Mouse (Mus musculus) lung, postnatal 4 days (tissue): ENCODE data around the gene Ube2ql1.

Source experiments
- DNase-seq, 2 experiments: peaks; one replicate each; pipeline ENCODE4 v3.0.0; 2021

Gene Ube2ql1

DNA sequence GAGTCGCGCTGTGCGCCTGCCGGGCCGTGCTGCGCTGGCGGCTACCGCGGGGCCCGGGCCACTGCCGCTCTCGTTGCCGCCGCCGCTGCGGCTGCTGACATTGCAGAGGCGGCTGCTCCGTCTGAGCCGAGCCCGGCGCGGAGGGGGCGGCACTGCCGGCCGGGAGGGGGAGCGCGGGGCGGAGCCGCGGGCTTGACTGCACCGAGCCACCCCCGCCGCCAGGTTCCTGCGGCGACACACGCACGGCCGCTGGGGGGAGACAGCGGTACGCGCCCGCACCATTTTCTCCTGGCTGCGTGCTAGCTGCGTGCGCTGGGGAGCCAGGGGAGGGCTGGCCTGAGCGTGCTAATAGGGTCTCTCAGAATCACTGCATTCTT is at the start of gene Ube2ql1:
Ube2ql1 (minus strand) TSS at position 131 of the 377 bp plus-strand sequence.
- DNase-seq = peak; percentile 84 to 88

DNA sequence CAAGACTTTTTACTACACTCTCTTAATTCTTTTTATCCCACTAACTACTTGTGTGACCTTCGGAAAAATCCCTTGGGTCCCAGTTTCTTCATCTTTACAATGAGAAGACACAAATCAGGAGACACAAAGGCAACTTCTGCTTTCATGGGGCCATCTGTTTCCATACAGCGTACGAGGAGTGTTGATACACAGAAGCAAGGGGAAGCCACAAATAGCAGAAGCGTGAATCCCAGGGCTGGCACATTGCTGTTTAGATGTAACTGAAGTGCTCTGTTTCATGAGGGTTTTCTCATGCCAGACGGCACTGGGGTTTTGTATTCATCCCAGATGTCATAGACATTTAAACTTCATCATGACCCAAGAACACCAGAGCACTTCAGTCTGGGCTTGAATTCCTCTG is 49.0 kb upstream of the Ube2ql1 start:
- no peak for DNase-seq

DNA sequence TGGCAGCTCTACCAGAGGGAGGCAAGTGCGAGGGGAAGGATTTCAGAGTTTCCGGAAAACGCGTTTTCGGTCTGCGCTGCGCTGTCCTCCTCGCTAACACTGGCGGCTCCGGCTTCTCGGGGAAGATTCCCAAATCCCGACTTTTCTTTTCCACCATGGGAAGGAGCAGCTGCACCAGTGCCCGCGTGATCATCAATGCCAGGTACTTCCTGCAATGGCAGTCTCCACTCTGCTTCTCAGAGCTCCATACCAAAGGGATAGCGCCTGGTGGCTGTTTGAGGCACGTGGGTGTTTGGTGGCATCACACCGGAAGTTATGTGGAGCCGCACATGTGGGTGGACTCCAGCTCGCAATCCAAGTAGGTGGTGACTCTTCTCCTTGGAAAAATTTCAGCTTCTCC is 38.5 kb upstream of the Ube2ql1 start:
- DNase-seq = no peak

DNA sequence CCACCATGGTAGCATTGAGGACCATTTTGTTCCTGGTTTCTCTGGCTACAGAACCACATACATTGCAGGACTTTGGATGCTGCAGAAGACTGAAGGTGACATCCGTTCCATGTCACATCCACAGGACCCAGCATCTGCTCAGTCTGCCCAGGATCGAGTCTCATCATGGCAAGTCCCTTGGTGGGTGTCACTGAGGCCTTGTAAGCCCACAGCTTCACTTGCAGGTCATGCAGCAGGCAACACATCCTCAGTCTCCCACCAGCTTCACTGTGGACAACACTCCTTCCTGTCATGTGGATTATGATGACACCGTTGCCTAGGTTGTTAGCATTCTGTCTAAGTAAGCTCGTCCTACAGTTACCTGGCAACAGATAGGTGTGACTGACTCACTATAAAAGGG is 32.7 kb upstream of the Ube2ql1 start:
- DNase-seq = no peak

DNA sequence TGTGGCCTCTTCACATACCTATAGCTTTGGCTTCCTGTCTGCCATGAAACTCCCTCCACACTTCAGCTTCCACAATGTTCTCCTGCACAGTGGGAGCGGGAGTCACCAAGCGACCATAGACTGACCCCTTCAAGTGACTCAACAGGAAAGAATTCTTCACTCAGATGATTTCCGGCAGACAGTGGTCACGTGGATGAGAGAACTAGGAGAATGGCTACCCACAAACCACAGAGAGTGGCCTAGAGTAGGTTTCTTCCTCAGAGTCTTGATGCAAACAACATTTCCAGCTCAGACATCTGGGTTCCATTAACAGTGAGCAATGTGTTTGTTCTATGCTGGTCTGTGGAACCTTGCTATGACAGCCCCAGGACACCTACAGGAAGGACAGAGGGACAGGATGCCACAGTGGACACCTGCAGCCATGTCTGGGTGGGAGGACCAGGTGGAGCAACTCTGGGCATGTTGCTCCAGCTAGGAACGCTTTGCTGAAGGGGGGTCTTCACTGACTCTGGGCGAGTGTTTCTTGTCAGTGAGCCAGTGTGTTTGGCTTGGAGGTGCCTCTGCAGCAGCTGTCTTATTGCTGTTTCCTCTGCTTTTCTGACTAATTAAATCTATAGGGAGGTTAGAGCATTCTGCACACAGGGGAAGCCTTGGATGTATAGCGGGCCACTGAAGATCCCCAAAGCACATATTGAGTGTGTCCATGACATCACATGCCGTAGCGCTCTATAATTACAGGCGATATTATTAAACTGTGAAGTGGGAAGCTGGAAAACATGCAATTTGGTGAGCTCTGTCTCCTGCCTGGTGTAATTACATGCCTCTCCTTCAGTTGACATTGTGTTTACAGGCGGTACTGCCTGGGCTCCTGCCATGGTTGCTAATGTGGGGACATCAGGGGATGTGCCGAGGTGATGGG is 31.1 kb upstream of the Ube2ql1 start:
- DNase-seq = no peak

DNA sequence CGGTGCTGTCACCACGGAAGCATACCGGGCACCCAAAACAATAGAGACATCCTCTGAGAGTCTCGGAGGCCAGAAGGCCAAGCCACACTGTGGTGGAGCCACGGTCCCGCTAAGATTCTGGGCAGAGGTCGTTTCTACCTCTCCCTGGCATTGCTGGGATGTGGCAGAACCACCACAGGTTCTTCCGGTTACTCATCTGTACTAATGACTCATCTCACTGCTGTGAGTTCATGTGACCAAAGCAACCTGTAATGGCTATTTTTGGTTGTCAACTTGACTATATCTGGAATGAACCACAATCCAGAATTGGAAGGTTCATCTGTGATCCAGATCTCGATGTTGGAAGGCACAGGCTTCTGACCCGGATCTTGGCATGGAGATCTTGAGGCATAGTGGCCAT is 28.5 kb upstream of the Ube2ql1 start:
- DNase-seq = no peak

DNA sequence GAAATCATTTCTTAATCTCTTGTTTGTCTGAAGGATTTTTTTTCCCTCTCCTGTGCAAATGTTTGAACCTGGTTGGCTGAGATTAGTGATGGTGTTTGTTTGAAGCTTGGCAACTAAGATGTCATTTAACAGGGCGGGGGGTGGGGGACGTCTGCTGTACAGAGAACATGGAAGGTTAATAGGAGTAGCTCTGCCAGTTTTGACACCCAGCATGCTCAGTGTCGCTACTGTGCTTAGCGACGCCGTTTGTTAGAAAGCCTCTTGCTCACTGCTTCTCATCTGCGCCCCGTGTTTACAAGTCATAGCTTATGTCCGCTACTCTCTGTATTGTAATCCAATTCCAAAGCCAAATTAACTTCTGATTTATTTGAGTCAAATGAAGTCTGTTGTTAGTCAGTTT is 25.0 kb upstream of the Ube2ql1 start:
- DNase-seq = no peak

DNA sequence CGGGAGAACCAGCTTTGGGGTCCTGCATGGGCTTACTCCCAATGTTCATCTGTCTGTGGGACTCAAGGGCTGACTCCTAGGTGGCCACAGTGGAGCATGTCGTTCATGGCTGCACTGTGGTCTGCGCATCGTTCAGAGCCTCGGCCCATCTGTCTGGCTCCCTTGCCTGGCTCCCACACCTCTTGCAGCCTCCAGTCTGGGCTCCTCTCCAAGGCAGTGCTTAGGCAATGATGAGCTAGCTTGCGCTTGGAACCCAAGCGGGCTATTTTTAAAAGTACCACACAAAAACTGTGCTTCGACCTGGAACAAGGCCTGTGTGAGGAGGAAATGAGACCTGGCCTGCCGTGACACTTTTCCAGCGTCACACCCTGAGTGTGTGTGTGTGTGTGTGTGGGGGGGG is 21.7 kb upstream of the Ube2ql1 start:
- DNase-seq = peak; percentile 39 to 63

DNA sequence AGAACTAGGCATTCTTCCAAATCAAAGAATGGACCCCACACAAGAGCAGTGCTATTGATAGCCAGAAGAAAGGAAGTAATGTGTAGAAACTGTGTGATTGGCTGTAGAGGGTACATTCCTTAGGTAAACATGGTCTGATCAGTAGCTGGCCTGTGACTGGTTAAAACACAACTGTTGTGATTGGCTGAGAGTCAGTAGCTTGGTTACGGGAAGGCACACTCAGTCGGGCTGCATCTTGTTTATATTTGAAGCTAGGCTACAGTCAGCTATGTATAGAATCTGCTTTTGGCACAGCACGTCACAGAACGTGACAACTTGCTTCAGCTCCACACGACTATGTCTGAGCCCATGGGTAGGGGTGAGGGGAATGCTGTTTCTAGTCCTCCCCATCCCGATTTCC is 19.3 kb upstream of the Ube2ql1 start:
- no peak for DNase-seq

DNA sequence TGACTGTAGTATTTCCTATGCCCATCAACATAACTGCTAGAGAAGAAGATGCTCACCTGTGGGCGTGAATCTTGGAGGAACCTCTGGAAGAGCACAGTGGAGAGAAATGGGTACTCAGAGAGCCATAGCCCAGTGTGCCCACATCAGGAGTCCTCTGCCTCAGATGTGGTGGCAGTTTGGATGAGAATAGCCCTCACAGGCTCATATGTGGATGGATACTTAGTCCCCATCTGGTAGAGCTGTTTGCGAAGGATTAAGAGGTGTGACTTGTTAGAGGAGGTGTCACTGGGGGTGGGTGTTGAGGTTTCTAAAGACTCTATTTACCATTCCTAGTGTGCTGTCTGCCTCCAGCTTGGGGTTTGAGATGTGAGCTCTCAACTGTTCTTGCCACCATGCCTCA is 13.2 kb upstream of the Ube2ql1 start:
- no peak for DNase-seq

DNA sequence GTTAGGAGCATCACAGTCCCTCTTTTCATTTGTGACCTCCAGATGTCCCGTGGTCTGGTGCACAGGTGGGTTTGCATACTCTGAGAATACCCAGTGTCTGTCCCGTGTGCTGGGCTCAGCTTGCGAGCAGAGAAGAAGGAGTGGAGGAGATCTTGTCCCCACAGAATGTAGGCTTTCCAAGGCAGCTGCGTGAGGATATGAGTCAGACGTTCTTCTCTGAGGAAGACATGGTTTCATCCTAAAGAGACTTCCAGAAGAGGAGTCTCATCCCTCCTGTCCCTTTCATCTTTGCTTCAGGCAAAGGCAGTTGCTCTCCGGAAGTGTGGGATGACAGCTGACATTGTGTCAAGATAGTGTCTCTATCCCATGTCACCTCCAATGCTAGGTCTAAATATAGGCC is 11.8 kb upstream of the Ube2ql1 start:
- DNase-seq = no peak

DNA sequence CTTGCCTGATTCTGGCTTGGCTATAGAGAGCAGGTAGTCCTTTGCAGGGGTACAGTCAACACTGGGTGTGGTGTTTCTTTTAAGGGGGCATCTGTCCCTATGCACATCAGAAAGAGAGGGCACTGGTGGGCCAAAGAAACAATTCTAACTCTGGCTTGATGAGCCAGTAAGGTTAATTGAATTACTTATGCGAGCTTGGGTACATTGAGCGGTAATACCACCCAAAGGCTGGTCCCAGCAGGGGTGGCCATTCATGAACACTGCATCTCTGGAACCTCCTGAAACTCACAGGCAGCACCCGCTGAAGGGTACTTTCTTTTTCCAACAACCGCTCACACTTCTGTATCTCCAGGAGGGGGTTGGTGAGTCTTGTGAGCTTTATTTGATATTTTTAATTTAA is 9.1 kb upstream of the Ube2ql1 start:
- DNase-seq = no peak

DNA sequence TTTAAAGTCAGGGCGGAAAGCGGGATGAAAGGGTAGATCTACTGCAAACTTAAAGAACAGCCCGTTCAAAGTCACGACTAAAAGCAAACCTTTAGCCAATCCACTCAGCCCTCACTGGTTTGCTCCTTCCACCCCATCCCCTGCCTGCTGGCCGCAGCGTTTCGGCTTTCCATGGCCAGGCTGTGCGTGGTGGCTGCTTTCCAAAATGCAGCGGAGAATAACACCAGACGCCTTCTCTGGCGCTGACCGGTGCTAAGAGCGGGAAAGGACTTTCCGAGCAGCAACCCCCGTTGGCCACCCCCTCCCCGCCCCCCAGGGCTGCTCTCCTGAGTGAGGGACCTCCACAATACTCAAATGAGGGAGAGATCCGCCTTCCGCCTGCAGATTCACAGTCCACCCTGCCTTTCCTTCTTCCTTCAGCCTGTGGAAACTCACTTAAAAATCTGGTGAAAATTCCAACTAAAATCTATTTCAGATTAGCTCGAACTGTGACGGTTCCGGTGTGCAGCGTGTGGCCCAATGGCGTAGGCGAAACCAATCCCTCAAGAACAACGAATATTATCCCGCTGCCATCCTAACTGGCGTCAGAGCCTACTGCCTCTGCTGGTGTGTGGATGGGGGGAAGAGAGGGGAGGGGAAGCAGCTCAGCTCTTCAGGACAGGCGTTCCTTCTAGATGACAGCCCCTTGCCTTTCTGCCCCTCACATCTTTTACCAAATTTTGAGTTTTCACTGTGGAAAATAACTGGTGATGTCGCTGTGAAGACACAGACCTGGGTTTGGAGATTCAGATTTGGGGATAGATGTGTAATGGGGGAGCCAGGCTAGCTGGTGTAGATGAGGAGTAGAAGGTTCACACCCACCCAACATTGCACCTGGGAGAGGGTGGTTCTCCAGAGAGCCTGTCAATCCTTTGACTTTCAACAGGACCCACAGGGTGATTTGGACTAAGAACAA is 919 bp upstream of the Ube2ql1 start:
- DNase-seq = peak; percentile 46 to 58

DNA sequence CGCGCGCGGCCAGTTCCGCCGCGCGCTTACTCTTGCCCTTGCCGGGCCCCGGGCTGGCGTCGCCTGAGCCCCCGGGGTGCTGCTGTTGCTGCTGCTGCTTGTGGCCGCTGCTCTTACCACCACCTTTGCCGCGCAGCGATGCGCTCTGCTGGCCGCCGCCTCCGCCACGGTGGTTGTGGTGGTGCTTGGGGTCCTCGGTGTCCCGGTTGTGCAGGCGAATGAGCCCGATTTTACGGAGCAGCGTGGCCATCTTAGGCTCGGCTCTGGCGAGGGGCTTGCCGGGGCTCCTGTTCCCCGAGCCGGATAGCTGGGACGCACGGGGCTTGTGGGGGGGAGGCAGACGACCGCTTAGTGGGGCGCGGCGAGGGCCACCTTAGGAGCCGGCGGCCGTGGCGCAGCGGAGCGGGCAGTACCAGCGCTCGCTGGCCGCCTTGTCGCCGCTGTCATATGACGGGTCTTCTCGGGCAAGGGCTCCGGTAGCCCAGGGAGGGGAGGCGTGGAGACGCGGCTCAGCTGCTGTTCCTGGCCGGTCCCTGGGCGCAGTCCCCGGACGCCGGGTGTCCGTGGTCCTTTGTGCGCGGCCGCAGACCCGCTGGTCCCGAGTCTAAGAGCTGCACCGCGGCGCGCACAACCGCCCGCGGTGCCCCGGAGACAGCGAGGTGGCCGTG is 464 bp downstream of the Ube2ql1 start:
- peak; percentile 21 to 39 for DNase-seq

DNA sequence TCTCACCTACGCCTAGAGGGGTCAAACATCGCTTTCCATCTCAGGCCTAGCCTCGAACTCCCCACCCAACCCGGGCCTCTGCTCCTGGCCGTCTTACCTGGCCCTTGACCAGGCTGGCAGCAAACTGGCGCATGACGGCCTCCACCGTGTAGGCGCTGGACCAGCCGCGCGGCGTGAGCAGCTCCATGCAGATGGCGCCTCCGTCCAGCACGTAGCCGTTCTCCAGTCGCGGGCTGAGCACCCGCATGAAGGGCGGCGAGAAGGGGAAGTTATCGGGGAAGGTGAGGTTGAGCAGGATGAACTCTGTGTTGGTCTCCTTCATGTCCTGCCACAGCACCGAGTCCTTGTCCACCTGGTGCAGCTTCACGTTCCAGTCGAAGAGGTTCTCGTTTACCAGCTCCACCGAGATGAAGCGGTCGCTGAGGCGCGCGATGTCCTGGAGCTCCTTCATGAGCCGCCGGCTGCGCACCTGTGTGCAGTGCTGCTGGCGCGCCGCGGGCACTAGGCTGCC is 1.2 kb downstream of the Ube2ql1 start:
- DNase-seq = peak; percentile 6 to 24

DNA sequence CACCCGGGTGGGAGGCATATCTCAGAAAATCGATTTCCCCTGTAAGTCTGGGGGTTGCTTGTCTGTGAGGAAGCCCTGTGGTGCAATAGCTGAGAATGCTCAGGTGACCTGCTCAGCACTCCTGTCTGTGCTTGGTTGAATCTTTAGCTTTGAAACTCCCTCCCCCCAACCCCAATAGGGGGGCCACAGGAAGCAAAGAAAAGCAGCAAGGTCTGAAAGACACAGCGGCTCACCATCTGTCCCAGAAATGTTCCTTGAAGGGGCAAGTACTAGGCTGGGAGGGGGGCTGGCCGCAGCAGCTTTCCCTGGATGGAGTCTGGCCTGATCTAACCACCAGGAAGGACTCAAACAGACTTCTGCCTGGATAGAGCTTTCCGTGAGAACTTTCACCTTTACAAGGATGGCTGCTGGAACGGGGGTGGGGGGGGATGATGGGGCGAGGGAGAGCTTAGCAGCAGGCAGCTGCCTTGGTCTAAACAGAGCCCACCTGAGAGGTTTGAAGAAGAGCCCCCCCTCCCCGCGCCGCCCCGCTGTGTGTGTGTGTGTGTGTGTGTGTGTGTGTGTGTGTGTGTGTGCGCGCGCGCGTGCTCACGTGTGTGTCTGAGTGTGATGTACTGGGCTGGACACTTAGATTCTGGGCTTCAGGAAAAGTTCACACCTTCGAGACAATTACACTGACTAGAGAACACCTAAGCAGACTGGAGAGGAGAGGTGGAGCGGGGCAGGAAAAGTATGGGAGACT is 2.1 kb downstream of the Ube2ql1 start:
- DNase-seq = no peak

DNA sequence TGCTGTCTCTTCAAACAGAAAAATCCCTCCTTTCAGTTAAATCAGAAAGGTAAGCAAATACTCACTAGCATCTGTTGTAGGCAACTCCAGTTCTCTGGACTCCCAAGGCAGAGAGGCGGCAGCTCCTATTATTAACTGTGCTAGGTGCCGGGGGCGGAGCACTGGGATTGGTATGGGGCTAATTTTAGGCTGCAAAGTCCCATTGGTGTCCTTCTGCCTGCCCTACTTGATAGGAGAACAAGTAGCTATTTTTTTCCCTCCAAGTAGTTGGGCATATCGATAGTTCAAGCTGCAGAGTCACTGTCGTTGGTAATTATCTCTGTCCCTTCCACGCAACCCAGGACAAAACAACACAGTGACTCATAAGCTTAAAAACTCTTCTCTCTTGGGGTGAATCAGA is 7.1 kb downstream of the Ube2ql1 start:
- no peak for DNase-seq

DNA sequence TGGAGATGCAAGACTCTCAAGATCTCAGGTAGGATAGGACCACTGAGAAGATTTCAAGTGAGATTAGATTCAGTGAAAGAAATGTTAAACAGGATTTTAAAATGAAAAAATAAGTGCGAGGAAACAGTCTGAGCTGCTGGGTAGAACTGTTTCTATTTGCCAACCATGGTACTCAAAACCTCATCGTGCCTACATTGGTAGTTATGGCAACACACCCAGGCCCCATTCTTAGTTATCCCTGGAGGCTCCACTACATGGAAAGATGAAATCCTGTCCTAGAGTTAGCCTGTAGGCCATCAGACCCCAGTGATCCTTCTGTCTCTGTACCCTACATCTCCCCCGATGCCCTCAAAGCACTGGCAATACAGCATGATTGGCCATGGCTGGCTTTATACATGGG is 14.3 kb downstream of the Ube2ql1 start:
- DNase-seq = no peak

DNA sequence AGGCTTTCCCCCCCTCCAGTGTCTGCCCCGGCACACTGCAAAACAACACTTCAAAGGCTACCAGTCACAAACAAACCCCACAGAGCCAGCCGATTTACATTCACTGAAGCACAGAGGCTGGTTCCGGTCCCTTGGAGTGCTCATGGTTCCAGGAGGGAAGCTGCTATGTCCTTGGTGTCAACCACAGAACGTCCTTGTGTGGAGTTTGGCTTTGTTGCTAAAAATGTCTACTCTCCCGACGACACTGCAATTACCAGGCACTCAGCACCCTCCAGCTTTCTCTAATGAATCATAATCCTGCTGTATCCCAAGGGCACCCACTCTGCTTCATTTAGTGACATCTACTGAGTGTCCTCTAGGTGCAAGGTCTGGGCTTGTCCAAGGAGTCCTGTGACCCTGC is 18.5 kb downstream of the Ube2ql1 start:
- no peak for DNase-seq

DNA sequence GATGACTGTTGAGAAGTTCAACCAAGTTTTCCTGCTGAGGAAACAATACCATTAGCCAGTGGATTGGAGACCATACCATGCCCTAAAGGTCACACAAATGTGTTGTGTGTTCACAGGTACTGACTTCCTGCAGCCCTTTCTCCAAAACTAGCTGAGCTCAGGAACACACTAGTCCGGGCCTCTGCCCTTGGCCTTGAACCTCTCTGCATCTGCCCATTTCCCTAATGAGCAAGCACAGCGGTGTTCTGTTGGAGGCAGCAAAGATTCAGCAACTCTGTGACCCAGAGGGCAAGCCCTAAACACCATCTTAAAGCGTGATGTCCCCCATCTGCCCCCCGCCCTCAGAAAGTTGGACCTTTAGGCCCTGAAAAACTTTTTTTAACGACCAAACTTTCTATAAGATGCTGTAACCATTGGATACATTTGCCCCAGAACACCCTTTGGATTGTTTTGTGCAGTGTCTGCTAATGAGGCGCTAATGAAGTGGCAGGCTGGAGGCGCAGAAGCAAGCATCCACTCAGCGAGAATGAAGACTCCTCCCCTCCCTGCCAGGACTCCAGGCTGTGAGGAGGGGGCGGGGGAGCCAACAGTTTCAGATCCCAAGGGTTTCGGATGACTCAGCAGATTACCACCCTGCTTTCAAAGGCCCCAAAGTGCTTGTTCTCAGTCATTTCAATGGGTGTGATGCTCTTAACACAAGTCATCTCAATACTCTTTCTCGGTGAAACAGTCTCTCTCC is 21.7 kb downstream of the Ube2ql1 start:
- DNase-seq = peak in 1 of 2 experiments; percentile 41

DNA sequence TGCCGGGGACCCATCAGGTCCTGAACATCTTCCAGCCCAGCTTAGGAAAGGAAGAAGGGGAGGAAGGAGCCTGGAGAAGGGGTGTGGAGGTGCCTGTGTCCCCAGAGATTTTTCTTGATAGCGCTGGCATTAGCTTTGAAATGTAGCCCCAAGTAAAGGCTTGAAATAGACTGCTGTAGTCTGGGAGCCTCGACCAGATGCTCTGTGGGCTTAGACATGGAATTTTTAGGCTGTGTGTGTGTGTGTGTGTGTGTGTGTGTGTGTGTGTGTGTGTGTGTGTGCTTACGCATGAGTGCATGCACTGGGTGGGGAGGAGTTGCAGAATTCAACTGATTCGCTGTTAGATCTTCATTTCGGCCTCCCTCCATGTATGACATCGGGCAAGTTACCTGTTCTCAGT is 31.5 kb downstream of the Ube2ql1 start:
- no peak for DNase-seq

DNA sequence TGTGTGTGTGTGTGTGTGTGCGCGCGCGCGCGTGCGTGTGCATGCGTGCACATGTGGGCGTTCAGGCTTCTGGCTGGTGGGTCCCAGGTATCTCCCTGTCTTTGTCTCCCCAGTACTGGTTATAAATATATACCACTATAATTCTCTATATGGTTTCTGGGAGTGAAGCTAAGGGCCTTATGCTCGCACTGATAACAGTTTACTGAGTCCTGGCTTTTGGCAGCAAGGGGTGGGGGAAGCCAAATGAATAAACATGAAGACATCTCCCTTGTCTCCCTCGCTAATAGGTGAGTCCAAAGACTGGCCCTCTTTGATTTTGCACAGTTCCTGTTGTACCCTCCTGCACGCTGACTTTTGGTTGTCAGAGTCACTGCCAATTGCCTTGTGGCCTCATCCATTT is 32.2 kb downstream of the Ube2ql1 start:
- no peak for DNase-seq
